Mouse (Mus musculus): ENCODE data around the gene Sh3rf3. TPM values are rescaled to one million over a fixed set of nuclear protein-coding genes. Genes with fewer than 3 reads are reported as not detected.
A peak's percentile ranks its signal among the peaks of the same experiment; 100 is the strongest.

Sh3rf3 gene
- polyA plus RNA-seq, 1 experiment from 2014 or later, result 0.84 TPM

DNA sequence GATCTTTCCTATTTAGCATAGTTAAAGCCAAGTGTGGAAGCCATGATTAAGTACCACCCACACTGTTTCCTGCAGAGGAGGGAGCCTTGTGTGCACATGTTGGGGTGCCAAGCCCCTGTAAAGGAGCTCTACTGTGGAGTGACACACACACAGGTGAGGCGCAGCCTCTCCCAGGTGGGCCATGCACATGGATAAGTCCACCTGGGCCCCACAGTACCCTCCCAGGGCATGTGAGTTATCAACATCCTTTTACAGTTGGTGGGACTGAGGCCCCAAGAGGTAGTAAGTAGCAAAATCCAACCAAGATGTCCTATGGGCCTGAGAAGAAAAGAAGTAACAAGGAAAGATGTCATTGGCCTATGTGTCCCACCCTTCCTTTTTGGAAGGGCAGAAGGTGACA is 305.8 kb downstream of the Sh3rf3 start:
- WGBS, result 93% methylated on average over 1 of the region's 1 CpGs
- ATAC-seq (replicated peaks; ENCODE audit: low FRiP score, low TSS enrichment, low read depth), result no peak

DNA sequence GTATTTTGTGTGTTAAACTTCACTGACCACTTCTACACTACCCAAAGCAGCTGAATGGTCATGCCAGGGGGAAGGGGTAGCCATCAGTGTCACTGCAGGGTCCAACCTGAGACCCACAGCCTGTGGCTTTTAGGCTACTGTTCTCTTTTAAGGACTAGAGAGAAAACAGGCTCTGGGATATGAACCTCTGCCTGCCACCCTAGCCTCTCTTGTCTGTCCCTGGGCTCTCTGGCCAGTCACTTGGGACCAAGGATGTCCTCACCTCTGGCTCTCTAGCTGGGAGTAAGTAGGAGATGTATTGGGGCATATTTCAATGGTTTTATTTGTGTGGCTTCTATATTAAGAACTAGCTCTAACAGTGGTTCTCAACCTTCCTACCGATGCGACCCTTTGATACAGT is 306.7 kb downstream of the Sh3rf3 start:
- Histone ChIP-seq H3K9me3 (ENCODE audit: control insufficient read depth, low read length) (no peaks in the 10 kb centered on the region), H3K9ac (ENCODE audit: low read length) (no peak overlapping the region), H3K4me3 (ENCODE audit: low read depth, low read length) (no peak overlapping the region), H3K4me1 (replicated peaks; ENCODE audit: control insufficient read depth, insufficient read depth, low read length) (no peaks in the 10 kb centered on the region), H3K27ac (ENCODE audit: low read depth) (no peak overlapping the region), H3K4me2 (ENCODE audit: low read length) (no peak overlapping the region), H3K27me3 (replicated peaks; ENCODE audit: control insufficient read depth, insufficient read depth, low read length) (no peaks in the 10 kb centered on the region), H3K36me3 (ENCODE audit: control insufficient read depth, insufficient read depth, low read length) (no peaks in the 10 kb centered on the region)
- WGBS, result 94% methylated on average over 2 of the region's 2 CpGs
- DNase-seq (ENCODE audit: low spot score) (no peak), ATAC-seq (replicated peaks; ENCODE audit: low FRiP score, low TSS enrichment, low read depth) (no peak)

More for the DNA sequence above, 305.8 kb downstream of the Sh3rf3 start:
- Histone ChIP-seq H3K27ac (ENCODE audit: low read depth) (no peak overlapping the region), H3K27me3 (replicated peaks; ENCODE audit: control insufficient read depth, insufficient read depth, low read length) (no peaks in the 10 kb centered on the region), H3K4me3 (ENCODE audit: low read depth, low read length) (no peak overlapping the region), H3K36me3 (ENCODE audit: control insufficient read depth, insufficient read depth, low read length) (no peaks in the 10 kb centered on the region), H3K4me1 (replicated peaks; ENCODE audit: control insufficient read depth, insufficient read depth, low read length) (no peaks in the 10 kb centered on the region), H3K9me3 (ENCODE audit: control insufficient read depth, low read length) (no peaks in the 10 kb centered on the region), H3K4me2 (ENCODE audit: low read length) (no peak overlapping the region), H3K9ac (ENCODE audit: low read length) (no peak overlapping the region)
- DNase-seq (ENCODE audit: low spot score), result no peak

DNA sequence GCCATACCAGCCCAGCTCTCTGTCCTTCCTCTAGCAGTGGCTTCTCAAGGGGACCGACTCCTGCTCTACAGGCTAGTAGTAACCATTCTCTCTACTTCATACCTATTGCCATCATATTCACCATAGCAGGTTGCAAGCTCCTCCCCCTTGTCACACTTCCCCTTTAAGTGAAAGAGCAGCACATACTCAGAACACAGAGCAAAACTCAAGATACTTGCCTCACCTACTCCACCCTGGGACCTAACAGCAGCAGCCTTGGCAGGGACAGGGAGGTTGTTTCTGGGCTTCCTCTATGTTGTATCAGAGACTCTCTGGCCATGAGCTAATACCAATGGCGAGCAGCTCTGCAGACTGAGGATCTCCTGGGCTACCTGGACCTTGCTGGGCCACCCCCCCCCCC is 312.3 kb downstream of the Sh3rf3 start:
- WGBS, result 88% methylated on average over 2 of the region's 2 CpGs
- Histone ChIP-seq H3K36me3 (ENCODE audit: control insufficient read depth, insufficient read depth, low read length) (no peaks in the 10 kb centered on the region), H3K27me3 (replicated peaks; ENCODE audit: control insufficient read depth, insufficient read depth, low read length) (no peaks in the 10 kb centered on the region), H3K9ac (ENCODE audit: low read length) (no peak overlapping the region), H3K27ac (ENCODE audit: low read depth) (no peak overlapping the region), H3K4me1 (replicated peaks; ENCODE audit: control insufficient read depth, insufficient read depth, low read length) (no peaks in the 10 kb centered on the region), H3K4me2 (ENCODE audit: low read length) (no peak overlapping the region), H3K4me3 (ENCODE audit: low read depth, low read length) (no peak overlapping the region), H3K9me3 (ENCODE audit: control insufficient read depth, low read length) (no peaks in the 10 kb centered on the region)
- ATAC-seq (replicated peaks; ENCODE audit: low FRiP score, low TSS enrichment, low read depth) (no peak), DNase-seq (ENCODE audit: low spot score) (no peak)

DNA sequence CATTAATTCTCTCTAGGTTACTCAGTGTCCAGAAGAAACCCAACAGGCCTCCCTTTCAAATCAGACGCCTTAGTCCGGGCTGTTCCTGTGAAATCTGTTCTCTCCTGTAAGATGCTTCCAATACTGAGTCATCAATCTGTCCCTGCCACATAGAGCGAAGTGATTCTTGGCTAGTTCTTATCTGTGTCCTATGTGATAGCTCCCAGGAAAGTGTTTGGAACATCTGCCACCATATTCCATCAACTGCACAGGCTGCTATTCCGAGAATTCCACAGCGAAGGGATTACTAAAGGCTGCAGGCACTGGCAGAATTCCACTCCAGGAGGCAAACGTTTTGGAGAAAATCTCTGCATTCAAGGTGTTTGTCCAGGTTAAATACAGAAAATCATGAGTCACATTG is 314.5 kb downstream of the Sh3rf3 start:
- no peaks in the 10 kb centered on the region for H3K36me3 ChIP-seq (ENCODE audit: control insufficient read depth, insufficient read depth, low read length)
- no peak overlapping the region for H3K27ac ChIP-seq (ENCODE audit: low read depth)
- no peak overlapping the region for H3K9ac ChIP-seq (ENCODE audit: low read length)
- no peak for ATAC-seq (replicated peaks; ENCODE audit: low FRiP score, low TSS enrichment, low read depth)
- H3K4me1 ChIP-seq (replicated peaks; ENCODE audit: control insufficient read depth, insufficient read depth, low read length), result 0 out of 2 replicates have a peak, but pooled peaks cover 6% of the 10 kb centered on the region
- H3K4me3 ChIP-seq (ENCODE audit: low read depth, low read length), result no peak overlapping the region
- no peaks in the 10 kb centered on the region for H3K27me3 ChIP-seq (replicated peaks; ENCODE audit: control insufficient read depth, insufficient read depth, low read length)
- 70% methylated on average over 6 of the region's 6 CpGs for WGBS
- H3K4me2 ChIP-seq (ENCODE audit: low read length), result no peak overlapping the region
- DNase-seq (ENCODE audit: low spot score), result no peak
- no peaks in the 10 kb centered on the region for H3K9me3 ChIP-seq (ENCODE audit: control insufficient read depth, low read length)

DNA sequence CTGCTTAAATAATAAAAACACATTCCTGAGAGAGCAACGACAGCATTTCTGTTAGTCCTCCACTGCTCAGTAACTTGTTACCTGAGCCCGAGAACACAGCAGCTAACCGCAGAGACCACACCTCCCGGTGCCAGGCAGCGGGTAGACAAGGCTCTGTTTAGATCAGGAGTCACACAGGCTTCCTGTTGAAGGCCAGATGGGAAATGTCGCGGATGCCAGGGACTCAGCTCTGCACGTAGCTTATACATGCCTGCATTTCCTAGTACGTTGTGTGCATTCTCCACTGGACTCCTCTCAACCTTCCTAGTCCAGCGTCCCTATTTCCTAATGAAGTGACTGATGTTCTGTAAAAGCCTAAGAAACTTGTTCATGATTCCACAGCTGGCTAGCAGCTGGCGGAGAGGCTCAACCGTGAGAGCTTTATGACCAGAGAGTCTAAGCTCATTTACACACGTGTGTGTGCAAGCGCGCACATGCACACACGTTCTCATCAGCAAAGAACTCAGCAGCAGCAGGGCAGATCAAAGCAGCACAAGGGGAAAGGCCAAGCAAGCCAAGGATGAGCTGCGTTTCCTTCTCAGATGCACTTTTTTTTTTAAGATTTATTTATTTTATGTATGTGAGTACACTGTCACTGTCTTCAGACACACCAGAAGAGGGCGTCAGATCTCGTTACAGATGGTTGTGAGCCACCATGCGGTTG is 318.9 kb downstream of the Sh3rf3 start:
- ATAC-seq (replicated peaks; ENCODE audit: low FRiP score, low TSS enrichment, low read depth) (no peak), DNase-seq (ENCODE audit: low spot score) (peak; percentile 57)
- Histone ChIP-seq H3K36me3 (ENCODE audit: control insufficient read depth, insufficient read depth, low read length) (no peaks in the 10 kb centered on the region), H3K9me3 (ENCODE audit: control insufficient read depth, low read length) (no peaks in the 10 kb centered on the region), H3K27ac (ENCODE audit: low read depth) (no peak overlapping the region), H3K4me3 (ENCODE audit: low read depth, low read length) (no peak overlapping the region), H3K27me3 (replicated peaks; ENCODE audit: control insufficient read depth, insufficient read depth, low read length) (no peaks in the 10 kb centered on the region), H3K9ac (ENCODE audit: low read length) (no peak overlapping the region), H3K4me2 (ENCODE audit: low read length) (no peak overlapping the region), H3K4me1 (replicated peaks; ENCODE audit: control insufficient read depth, insufficient read depth, low read length) (0 out of 2 replicates have a peak, but pooled peaks cover 6% of the 10 kb centered on the region)
- 46% methylated on average over 20 of the region's 20 CpGs for WGBS

DNA sequence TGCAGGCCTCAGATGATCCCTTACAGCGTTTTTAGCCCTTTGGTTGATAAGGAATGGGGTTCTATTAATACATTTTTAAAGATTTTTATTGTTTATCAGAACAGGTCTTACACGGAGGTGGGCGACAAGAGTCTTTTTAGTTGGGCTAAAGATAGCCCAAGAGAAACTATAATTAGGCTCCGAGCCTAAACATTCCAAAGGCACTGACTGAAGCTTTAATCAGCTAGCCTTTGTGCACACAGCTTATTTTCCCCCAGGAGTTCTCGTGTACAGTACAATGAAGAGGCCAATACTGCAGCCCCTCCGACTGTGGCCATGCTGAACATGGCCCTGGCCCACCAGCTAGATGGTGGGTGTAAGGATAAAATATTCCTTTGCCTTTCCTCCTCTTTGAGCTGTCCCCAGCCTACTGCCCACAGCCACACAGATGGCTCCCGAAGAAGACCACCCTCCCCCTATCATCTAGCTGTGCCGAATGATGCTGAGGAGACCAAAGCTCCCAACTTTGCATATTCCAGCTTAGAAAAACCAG is 320.4 kb downstream of the Sh3rf3 start:
- Histone ChIP-seq H3K9me3 (ENCODE audit: control insufficient read depth, low read length) (no peaks in the 10 kb centered on the region), H3K4me3 (ENCODE audit: low read depth, low read length) (no peak overlapping the region), H3K27me3 (replicated peaks; ENCODE audit: control insufficient read depth, insufficient read depth, low read length) (no peaks in the 10 kb centered on the region), H3K4me2 (ENCODE audit: low read length) (no peak overlapping the region), H3K4me1 (replicated peaks; ENCODE audit: control insufficient read depth, insufficient read depth, low read length) (0 out of 2 replicates have a peak, but pooled peaks cover 6% of the 10 kb centered on the region), H3K27ac (ENCODE audit: low read depth) (no peak overlapping the region), H3K36me3 (ENCODE audit: control insufficient read depth, insufficient read depth, low read length) (no peaks in the 10 kb centered on the region), H3K9ac (ENCODE audit: low read length) (no peak overlapping the region)
- no peak for DNase-seq (ENCODE audit: low spot score)
- ATAC-seq (replicated peaks; ENCODE audit: low FRiP score, low TSS enrichment, low read depth), result no peak
- 79% methylated on average over 8 of the region's 8 CpGs for WGBS

DNA sequence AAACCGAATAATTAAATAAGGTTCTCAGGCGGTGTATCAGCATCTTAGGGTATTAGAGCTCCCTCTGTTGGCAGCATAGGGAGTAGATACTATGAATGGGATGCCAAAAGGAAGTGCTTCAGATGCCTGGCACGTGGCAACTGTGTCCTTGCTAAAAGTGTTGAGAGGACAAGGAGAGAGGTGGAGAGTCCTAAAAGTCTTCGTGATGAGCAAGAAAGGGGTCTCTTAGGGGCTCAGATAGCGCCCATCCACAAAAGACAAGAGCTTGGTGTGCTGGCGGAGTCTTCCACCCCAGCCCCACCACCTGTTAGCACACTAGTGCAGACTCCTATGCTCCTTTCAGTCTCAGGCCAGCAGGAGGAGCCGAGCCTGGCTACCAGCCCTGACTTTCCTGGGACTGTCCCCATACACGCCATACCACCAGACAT is 336.8 kb downstream of the Sh3rf3 start:
- H3K4me1 ChIP-seq (replicated peaks; ENCODE audit: control insufficient read depth, insufficient read depth, low read length), result no peaks in the 10 kb centered on the region
- no peak overlapping the region for H3K27ac ChIP-seq (ENCODE audit: low read depth)
- no peak overlapping the region for H3K9ac ChIP-seq (ENCODE audit: low read length)
- H3K36me3 ChIP-seq (ENCODE audit: control insufficient read depth, insufficient read depth, low read length), result no peaks in the 10 kb centered on the region
- no peak overlapping the region for H3K4me3 ChIP-seq (ENCODE audit: low read depth, low read length)
- H3K4me2 ChIP-seq (ENCODE audit: low read length), result no peak overlapping the region
- WGBS, result 27% methylated on average over 8 of the region's 8 CpGs
- H3K27me3 ChIP-seq (replicated peaks; ENCODE audit: control insufficient read depth, insufficient read depth, low read length), result no peaks in the 10 kb centered on the region
- peak; percentile 61 for DNase-seq (ENCODE audit: low spot score)
- no peaks in the 10 kb centered on the region for H3K9me3 ChIP-seq (ENCODE audit: control insufficient read depth, low read length)
- ATAC-seq (replicated peaks; ENCODE audit: low FRiP score, low TSS enrichment, low read depth), result 0 out of 2 replicates have a peak, but pooled peaks have one; percentile 58

DNA sequence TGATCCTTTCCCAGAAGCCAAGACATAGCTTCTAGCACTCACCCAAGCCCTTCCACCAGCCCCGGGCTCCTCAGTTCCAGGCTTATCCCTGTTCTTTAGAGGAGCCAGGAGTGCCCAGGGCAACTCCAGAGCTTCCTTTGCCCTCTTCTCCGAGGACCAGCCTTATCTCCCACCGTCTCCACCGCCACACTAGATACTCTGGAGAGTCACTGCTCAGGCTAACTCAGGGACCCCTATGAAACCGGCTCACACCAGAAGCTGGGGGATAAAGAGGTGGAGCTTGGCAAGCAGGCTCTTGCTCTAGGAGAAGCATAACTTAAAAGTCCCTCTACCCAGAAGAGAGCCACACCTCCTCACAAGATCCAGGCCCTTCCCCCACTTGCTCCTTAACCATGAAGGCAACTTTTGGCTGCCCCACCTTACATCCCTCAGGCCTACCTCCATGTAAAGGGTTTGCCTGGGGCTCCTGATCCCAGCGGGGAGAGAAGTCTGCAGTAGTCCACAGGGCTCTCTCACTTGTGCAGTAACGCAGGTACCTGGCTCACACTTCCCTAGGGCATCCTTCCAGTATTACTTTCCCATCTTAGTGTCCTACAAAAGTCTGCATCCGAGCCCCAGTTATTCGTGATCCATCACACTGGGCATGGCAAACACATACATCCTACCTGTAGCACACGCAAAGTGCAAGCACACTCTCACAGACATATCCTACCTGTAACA is 337.9 kb downstream of the Sh3rf3 start:
- 85% methylated on average over 10 of the region's 10 CpGs for WGBS
- no peak overlapping the region for H3K9ac ChIP-seq (ENCODE audit: low read length)
- H3K4me3 ChIP-seq (ENCODE audit: low read depth, low read length), result no peak overlapping the region
- H3K27me3 ChIP-seq (replicated peaks; ENCODE audit: control insufficient read depth, insufficient read depth, low read length), result no peaks in the 10 kb centered on the region
- no peaks in the 10 kb centered on the region for H3K36me3 ChIP-seq (ENCODE audit: control insufficient read depth, insufficient read depth, low read length)
- H3K4me1 ChIP-seq (replicated peaks; ENCODE audit: control insufficient read depth, insufficient read depth, low read length), result no peaks in the 10 kb centered on the region
- DNase-seq (ENCODE audit: low spot score), result no peak
- ATAC-seq (replicated peaks; ENCODE audit: low FRiP score, low TSS enrichment, low read depth), result no peak
- no peak overlapping the region for H3K4me2 ChIP-seq (ENCODE audit: low read length)
- H3K9me3 ChIP-seq (ENCODE audit: control insufficient read depth, low read length), result no peaks in the 10 kb centered on the region
- H3K27ac ChIP-seq (ENCODE audit: low read depth), result no peak overlapping the region
